In genomic region chr9:49483316-49483715, GRCm38 (mm10) we compare ENCODE assay signal across 10 mouse cellular contexts. TPM values are rescaled to one million over a fixed set of nuclear protein-coding genes. Genes with fewer than 3 reads are reported as not detected.
DNase-seq lines count a peak whose midpoint lies in the region; ATAC-seq and TF ChIP-seq lines count a peak whose summit lies in the region.
"Had no signal": no experiment of that assay in that cellular context is flagged by ENCODE, and none has a peak within 500 bp of the region (broad histone marks: within the 10 kb centered on the region; RNA-seq: fewer than 3 reads in every experiment).

No protein-coding gene starts in this region.

- peak overlapping the region; percentile 27 for H3K4me2 ChIP-seq in forebrain, embryonic 13.5 days
- no peak overlapping the region for H3K4me2 ChIP-seq in forebrain, embryonic 14.5 days (ENCODE audit: low read length)
- peak overlapping the region; percentile 21 for H3K4me2 ChIP-seq in midbrain, embryonic 12.5 days (replicated peaks)
- H3K4me2 ChIP-seq in midbrain, postnatal 0 days (ENCODE audit: low read depth, low read length, poor library complexity, severe bottlenecking), result no peak overlapping the region

- TF ChIP-seq POLR2A in embryonic fibroblast, embryonic 13.5 days (IDR thresholded peaks at IDR 0.05; ENCODE audit: low read depth, low read length), result no peak

- no peak overlapping the region for H3K9ac ChIP-seq in forebrain, embryonic 13.5 days
- H3K9ac ChIP-seq in forebrain, embryonic 14.5 days (ENCODE audit: low read length), result no peak overlapping the region
- no peak overlapping the region for H3K9ac ChIP-seq in midbrain, embryonic 12.5 days (replicated peaks)
- H3K9ac ChIP-seq in midbrain, postnatal 0 days (replicated peaks; ENCODE audit: low read length, poor library complexity, severe bottlenecking), result no peak overlapping the region

- no peak for DNase-seq in forebrain, embryonic 14.5 days (ENCODE audit: low spot score)
- no peak for DNase-seq in midbrain, postnatal 0 days (ENCODE audit: low spot score)
- DNase-seq in testis, postnatal 14 days (ENCODE audit: low spot score), result peak; percentile 20
- DNase-seq in right cerebral cortex, postnatal 4 days, result no peak
- no peak for DNase-seq in natural killer cell, adult 2 months (ENCODE audit: low spot score in 2 of 2)

- H3K9me3 ChIP-seq in forebrain, embryonic 13.5 days (replicated peaks), result no peaks in the 10 kb centered on the region
- H3K9me3 ChIP-seq in forebrain, embryonic 14.5 days (replicated peaks; ENCODE audit: control insufficient read depth, low read length), result no peaks in the 10 kb centered on the region
- H3K9me3 ChIP-seq in midbrain, embryonic 12.5 days, result no peaks in the 10 kb centered on the region
- H3K9me3 ChIP-seq in midbrain, postnatal 0 days (ENCODE audit: low read length), result no peaks in the 10 kb centered on the region

- no peak for ATAC-seq in forebrain, embryonic 13.5 days
- no peak for ATAC-seq in forebrain, embryonic 14.5 days
- no peak for ATAC-seq in midbrain, embryonic 12.5 days (ENCODE audit: low FRiP score, low read depth)
- ATAC-seq in midbrain, postnatal 0 days (ENCODE audit: low FRiP score), result no peak
- ATAC-seq: CD4-positive, CD25-positive, alpha-beta regulatory T cell, adult 4 months had no signal

- no peak overlapping the region for H3K27ac ChIP-seq in forebrain, embryonic 13.5 days
- no peak overlapping the region for H3K27ac ChIP-seq in forebrain, embryonic 14.5 days (ENCODE audit: low read depth, low read length)
- no peak overlapping the region for H3K27ac ChIP-seq in midbrain, embryonic 12.5 days (replicated peaks)
- no peak overlapping the region for H3K27ac ChIP-seq in midbrain, postnatal 0 days (ENCODE audit: low read depth, low read length)
- H3K27ac ChIP-seq in embryonic fibroblast, embryonic 13.5 days (ENCODE audit: insufficient read depth, low read length), result peak overlapping the region; percentile 91

- WGBS in forebrain, embryonic 13.5 days, result 28% methylated on average over 10 of the region's 10 CpGs
- 28% methylated on average over 10 of the region's 10 CpGs for WGBS in forebrain, embryonic 14.5 days
- WGBS in midbrain, embryonic 12.5 days, result 24% methylated on average over 10 of the region's 10 CpGs
- 39% methylated on average over 10 of the region's 10 CpGs for WGBS in midbrain, postnatal 0 days

- H3K4me3 ChIP-seq in forebrain, embryonic 13.5 days, result no peak overlapping the region
- H3K4me3 ChIP-seq in forebrain, embryonic 14.5 days (ENCODE audit: low read depth, low read length), result no peak overlapping the region
- peak overlapping the region; percentile 15; the same call in 1 of the 2 replicates for H3K4me3 ChIP-seq in midbrain, embryonic 12.5 days
- no peak overlapping the region for H3K4me3 ChIP-seq in midbrain, postnatal 0 days (ENCODE audit: low read depth, low read length)
- H3K4me3 ChIP-seq in embryonic fibroblast, embryonic 13.5 days (ENCODE audit: insufficient read depth, low read length), result no peak overlapping the region

- no peaks in the 10 kb centered on the region for H3K36me3 ChIP-seq in forebrain, embryonic 13.5 days (ENCODE audit: poor library complexity, severe bottlenecking)
- no peaks in the 10 kb centered on the region for H3K36me3 ChIP-seq in forebrain, embryonic 14.5 days (ENCODE audit: control insufficient read depth, insufficient read depth, low read length)
- no peaks in the 10 kb centered on the region for H3K36me3 ChIP-seq in midbrain, embryonic 12.5 days
- no peaks in the 10 kb centered on the region for H3K36me3 ChIP-seq in midbrain, postnatal 0 days (ENCODE audit: insufficient read depth, low read length)

- peaks cover 5% of the 10 kb centered on the region; the same call in 1 of the 2 replicates for H3K27me3 ChIP-seq in forebrain, embryonic 13.5 days
- no peaks in the 10 kb centered on the region for H3K27me3 ChIP-seq in forebrain, embryonic 14.5 days (replicated peaks; ENCODE audit: control insufficient read depth, insufficient read depth, low read length)
- peaks cover 15% of the 10 kb centered on the region for H3K27me3 ChIP-seq in midbrain, embryonic 12.5 days
- no peaks in the 10 kb centered on the region for H3K27me3 ChIP-seq in midbrain, postnatal 0 days (ENCODE audit: insufficient read depth, low read length)

- peaks cover 17% of the 10 kb centered on the region for H3K4me1 ChIP-seq in forebrain, embryonic 13.5 days
- peaks cover 6% of the 10 kb centered on the region for H3K4me1 ChIP-seq in forebrain, embryonic 14.5 days (ENCODE audit: control insufficient read depth, insufficient read depth, low read length)
- peaks cover 15% of the 10 kb centered on the region for H3K4me1 ChIP-seq in midbrain, embryonic 12.5 days
- peaks cover 4% of the 10 kb centered on the region; the same call in 1 of the 2 replicates for H3K4me1 ChIP-seq in midbrain, postnatal 0 days (ENCODE audit: insufficient read depth, low read length)
- H3K4me1 ChIP-seq in embryonic fibroblast, embryonic 13.5 days (ENCODE audit: control insufficient read depth, insufficient read depth, low read length), result peaks cover 9% of the 10 kb centered on the region

- TF ChIP-seq CTCF in midbrain, postnatal 0 days (IDR thresholded peaks at IDR 0.05), result no peak
- no peak for TF ChIP-seq CTCF in embryonic fibroblast, embryonic 13.5 days (IDR thresholded peaks at IDR 0.05; ENCODE audit: borderline replicate concordance, insufficient read depth, low read length)

RNA-seq across cellular contexts. Expression of gene Ttc12, which starts 2.7 kb away (rescaled TPM):
- 0.79 and 1.0 TPM in 2 replicates for polyA plus RNA-seq in forebrain, embryonic 13.5 days (2015; fragmentation: Nextera tagmentation; extraction: Ambion mirVana)
- polyA plus RNA-seq in forebrain, embryonic 14.5 days (2014; fragmentation: Nextera tagmentation; extraction: Ambion mirVana), result 0.98 and 1.0 TPM in 2 replicates
- 2.3 and 2.7 TPM in 2 replicates for polyA plus RNA-seq in midbrain, embryonic 12.5 days (2016; fragmentation: Nextera tagmentation; extraction: Ambion mirVana)
- total RNA-seq in midbrain, postnatal 0 days (2014; rRNA removed), result 1.8 and 2.0 TPM in 2 replicates
- 1.3 and 2.1 TPM in 2 replicates for polyA plus RNA-seq in midbrain, postnatal 0 days (2015; fragmentation: Nextera tagmentation; extraction: Ambion mirVana)
- polyA plus RNA-seq in embryonic fibroblast, embryonic 13.5 days (2011; ENCODE audit: insufficient read length, low read depth, missing spikeins), result 9.6 and 14.8 TPM in 2 replicates
- polyA plus RNA-seq: CD4-positive, CD25-positive, alpha-beta regulatory T cell, adult 4 months had no signal

RNA-seq across cellular contexts. Expression of gene Ankk1, which starts 56.5 kb away (rescaled TPM):
- not detected in 2 replicates for polyA plus RNA-seq in forebrain, embryonic 13.5 days (2015; fragmentation: Nextera tagmentation; extraction: Ambion mirVana)
- polyA plus RNA-seq in forebrain, embryonic 14.5 days (2014; fragmentation: Nextera tagmentation; extraction: Ambion mirVana), result 0.14 TPM in 1 of 2 replicates, not detected in the other
- polyA plus RNA-seq in midbrain, embryonic 12.5 days (2016; fragmentation: Nextera tagmentation; extraction: Ambion mirVana), result not detected in 2 replicates
- not detected in 2 replicates for total RNA-seq in midbrain, postnatal 0 days (2014; rRNA removed)
- polyA plus RNA-seq in midbrain, postnatal 0 days (2015; fragmentation: Nextera tagmentation; extraction: Ambion mirVana), result not detected in 2 replicates
- 0.19 and 0.37 TPM in 2 replicates for polyA plus RNA-seq in embryonic fibroblast, embryonic 13.5 days (2011; ENCODE audit: insufficient read length, low read depth, missing spikeins)
- polyA plus RNA-seq: CD4-positive, CD25-positive, alpha-beta regulatory T cell, adult 4 months; embryonic facial prominence, embryonic 14.5 days had no signal

Comparison
In these comparisons a context has a peak if more than half of its experiments do, and no peak if none do; other contexts are left out.
1. H3K4me2 ChIP-seq: peak in forebrain, embryonic 13.5 days (single experiment) and midbrain, embryonic 12.5 days (single experiment); none in forebrain, embryonic 14.5 days (single experiment) and midbrain, postnatal 0 days (single experiment).